Mouse (Mus musculus): Measurements from ENCODE around the gene Sh3pxd2b. TPM values are rescaled to one million over a fixed set of nuclear protein-coding genes. Genes with fewer than 3 reads are reported as not detected.

Sh3pxd2b gene
- polyA plus RNA-seq, 1 experiment from 2014 or later = 17.2 TPM

- no peak overlapping the region for H3K27ac ChIP-seq (replicated peaks; ENCODE audit: low read depth, low read length)
- H3K9ac ChIP-seq (replicated peaks; ENCODE audit: low read length) = no peak overlapping the region
- H3K4me1 ChIP-seq (ENCODE audit: control insufficient read depth, insufficient read depth, low read length) = peaks cover 5% of the 10 kb centered on the region
- no peaks in the 10 kb centered on the region for H3K36me3 ChIP-seq (replicated peaks; ENCODE audit: control insufficient read depth, insufficient read depth, low read depth, low read length)
- no peaks in the 10 kb centered on the region for H3K27me3 ChIP-seq (ENCODE audit: control insufficient read depth, insufficient read depth, low read length)
- ATAC-seq (replicated peaks; ENCODE audit: insufficient number of reproducible peaks, low FRiP score, low TSS enrichment, low read depth) = no peak
- DNase-seq (ENCODE audit: low spot score) = no peak
- no peak overlapping the region for H3K4me2 ChIP-seq (ENCODE audit: low read depth, low read length)
- H3K9me3 ChIP-seq (replicated peaks; ENCODE audit: control insufficient read depth, low read length) = no peaks in the 10 kb centered on the region
- no peak overlapping the region for H3K4me3 ChIP-seq (ENCODE audit: low read depth, low read length)
- 82% methylated on average over 6 of the region's 6 CpGs for WGBS
Observed at GRCm38 (mm10) chr11:32345504-32346297, 1.9 kb upstream of the Sh3pxd2b start.

DNA sequence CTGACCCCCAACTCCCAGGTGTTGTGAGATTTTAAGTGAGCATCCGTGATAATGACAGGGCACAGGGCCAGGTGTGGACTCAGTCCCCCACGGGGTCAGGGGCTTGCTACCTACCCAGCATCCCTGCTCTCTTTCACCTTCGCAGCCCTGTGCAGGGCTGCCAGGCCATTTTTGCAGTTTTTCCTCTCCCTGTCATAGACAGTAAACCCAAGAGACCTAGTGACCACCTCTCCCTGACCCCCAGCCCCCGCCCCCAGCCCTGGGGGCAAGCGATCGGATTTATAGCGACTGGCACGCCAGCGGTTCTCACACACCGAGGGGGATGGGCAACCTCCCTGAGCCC lies 385 bp upstream of the Sh3pxd2b start:
- H3K4me1 ChIP-seq (ENCODE audit: control insufficient read depth, insufficient read depth, low read length) = peaks cover 5% of the 10 kb centered on the region
- H3K27me3 ChIP-seq (ENCODE audit: control insufficient read depth, insufficient read depth, low read length) = no peaks in the 10 kb centered on the region
- no peaks in the 10 kb centered on the region for H3K9me3 ChIP-seq (replicated peaks; ENCODE audit: control insufficient read depth, low read length)
- peak overlapping the region; percentile 98 for H3K9ac ChIP-seq (replicated peaks; ENCODE audit: low read length)
- H3K4me2 ChIP-seq (ENCODE audit: low read depth, low read length) = peak overlapping the region; percentile 86
- DNase-seq (ENCODE audit: low spot score) (no peak), ATAC-seq (replicated peaks; ENCODE audit: insufficient number of reproducible peaks, low FRiP score, low TSS enrichment, low read depth) (peak; percentile 7; the same call in 1 of the 2 replicates)
- peak overlapping the region; percentile 79 for H3K4me3 ChIP-seq (ENCODE audit: low read depth, low read length)
- peaks cover 3% of the 10 kb centered on the region for H3K36me3 ChIP-seq (replicated peaks; ENCODE audit: control insufficient read depth, insufficient read depth, low read depth, low read length)
- peak overlapping the region; percentile 67 for H3K27ac ChIP-seq (replicated peaks; ENCODE audit: low read depth, low read length)
- WGBS = 5% methylated on average over 10 of the region's 10 CpGs

DNA sequence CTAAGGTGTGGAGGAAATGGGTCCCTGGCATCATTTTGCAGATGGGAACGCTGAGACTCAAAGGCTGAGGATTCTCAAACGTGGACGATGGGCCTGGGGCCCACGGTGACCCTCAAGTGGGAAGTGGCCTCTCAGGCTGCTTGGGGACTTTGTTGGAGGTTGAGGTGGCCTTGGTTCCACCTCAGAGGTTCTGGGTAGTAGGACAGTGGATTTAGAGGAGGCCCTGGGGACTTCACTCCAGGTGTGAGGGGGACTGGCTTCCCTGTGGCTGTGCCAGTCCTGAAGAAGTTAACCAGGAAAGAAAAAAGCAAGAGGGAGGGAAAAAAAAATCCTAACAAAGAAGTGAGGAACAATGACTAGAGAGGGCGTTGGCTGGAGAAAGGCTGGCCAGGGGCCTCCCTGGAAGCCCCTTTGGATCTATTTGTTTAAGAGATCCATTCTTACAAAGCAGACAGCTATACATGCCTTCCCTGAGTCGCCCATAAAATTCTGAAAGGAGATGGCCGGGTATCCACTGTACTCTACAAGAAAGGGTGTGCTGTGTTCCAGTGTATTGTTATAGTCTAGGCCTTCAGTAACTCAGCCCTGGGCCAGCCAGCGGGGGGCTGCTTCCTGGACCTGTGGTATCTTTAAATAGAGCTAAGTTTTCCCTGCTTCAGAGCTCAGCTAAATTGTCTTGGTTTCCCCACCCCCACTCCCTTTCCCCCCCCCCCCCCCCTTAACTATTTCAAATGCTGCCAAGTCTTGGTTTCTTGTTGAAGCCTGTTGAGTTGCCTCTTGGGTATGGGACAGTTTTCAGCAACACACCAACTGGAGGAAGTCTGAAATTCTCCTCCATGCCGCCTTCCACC lies 1.0 kb downstream of the Sh3pxd2b start:
- DNase-seq (ENCODE audit: low spot score) (peak; percentile 39), ATAC-seq (replicated peaks; ENCODE audit: insufficient number of reproducible peaks, low FRiP score, low TSS enrichment, low read depth) (no peak)
- Histone ChIP-seq H3K4me2 (ENCODE audit: low read depth, low read length) (peak overlapping the region; percentile 86), H3K9ac (replicated peaks; ENCODE audit: low read length) (peak overlapping the region; percentile 98), H3K4me3 (ENCODE audit: low read depth, low read length) (peak overlapping the region; percentile 79), H3K9me3 (replicated peaks; ENCODE audit: control insufficient read depth, low read length) (no peaks in the 10 kb centered on the region), H3K27me3 (ENCODE audit: control insufficient read depth, insufficient read depth, low read length) (no peaks in the 10 kb centered on the region), H3K36me3 (replicated peaks; ENCODE audit: control insufficient read depth, insufficient read depth, low read depth, low read length) (peaks cover 3% of the 10 kb centered on the region), H3K27ac (replicated peaks; ENCODE audit: low read depth, low read length) (peak overlapping the region; percentile 67), H3K4me1 (ENCODE audit: control insufficient read depth, insufficient read depth, low read length) (peaks cover 5% of the 10 kb centered on the region)
- WGBS = 26% methylated on average over 9 of the region's 9 CpGs

GRCm38 (mm10) chr11:32349284-32349953 lies 1.8 kb downstream of the Sh3pxd2b start:
- Histone ChIP-seq H3K4me3 (ENCODE audit: low read depth, low read length) (no peak overlapping the region), H3K9ac (replicated peaks; ENCODE audit: low read length) (no peak overlapping the region), H3K36me3 (replicated peaks; ENCODE audit: control insufficient read depth, insufficient read depth, low read depth, low read length) (peaks cover 3% of the 10 kb centered on the region), H3K4me2 (ENCODE audit: low read depth, low read length) (no peak overlapping the region), H3K4me1 (ENCODE audit: control insufficient read depth, insufficient read depth, low read length) (peaks cover 5% of the 10 kb centered on the region), H3K9me3 (replicated peaks; ENCODE audit: control insufficient read depth, low read length) (no peaks in the 10 kb centered on the region), H3K27me3 (ENCODE audit: control insufficient read depth, insufficient read depth, low read length) (no peaks in the 10 kb centered on the region), H3K27ac (replicated peaks; ENCODE audit: low read depth, low read length) (no peak overlapping the region)
- DNase-seq (ENCODE audit: low spot score) (no peak), ATAC-seq (replicated peaks; ENCODE audit: insufficient number of reproducible peaks, low FRiP score, low TSS enrichment, low read depth) (no peak)
- 77% methylated on average over 13 of the region's 13 CpGs for WGBS

DNA sequence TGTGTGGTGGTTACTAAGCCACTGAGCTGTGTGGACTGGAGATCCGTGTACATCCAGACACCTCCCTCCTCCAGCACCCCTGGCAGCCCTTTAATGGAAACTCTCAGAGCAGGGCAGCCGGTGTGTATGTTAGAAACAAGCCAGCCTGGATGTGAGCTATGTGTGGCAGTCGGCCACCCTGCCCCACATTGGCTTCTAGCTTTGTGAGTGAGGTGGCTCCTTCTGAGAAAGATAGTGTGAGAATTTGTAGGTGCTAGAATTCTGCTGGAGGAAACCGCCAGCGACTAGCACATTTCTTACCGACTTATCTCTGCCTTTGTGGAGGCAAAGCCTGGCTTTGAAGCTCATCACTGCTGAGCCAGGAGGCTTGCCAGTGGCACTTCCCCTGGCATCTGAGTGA lies 5.3 kb downstream of the Sh3pxd2b start:
- 88% methylated on average over 6 of the region's 6 CpGs for WGBS
- Histone ChIP-seq H3K4me1 (ENCODE audit: control insufficient read depth, insufficient read depth, low read length) (peaks cover 2% of the 10 kb centered on the region; the same call in 1 of the 2 replicates), H3K36me3 (replicated peaks; ENCODE audit: control insufficient read depth, insufficient read depth, low read depth, low read length) (peaks cover 3% of the 10 kb centered on the region), H3K9me3 (replicated peaks; ENCODE audit: control insufficient read depth, low read length) (no peaks in the 10 kb centered on the region), H3K9ac (replicated peaks; ENCODE audit: low read length) (no peak overlapping the region), H3K4me3 (ENCODE audit: low read depth, low read length) (no peak overlapping the region), H3K27ac (replicated peaks; ENCODE audit: low read depth, low read length) (no peak overlapping the region), H3K27me3 (ENCODE audit: control insufficient read depth, insufficient read depth, low read length) (no peaks in the 10 kb centered on the region), H3K4me2 (ENCODE audit: low read depth, low read length) (no peak overlapping the region)
- DNase-seq (ENCODE audit: low spot score) (no peak), ATAC-seq (replicated peaks; ENCODE audit: insufficient number of reproducible peaks, low FRiP score, low TSS enrichment, low read depth) (no peak)

- no peak overlapping the region for H3K9ac ChIP-seq (replicated peaks; ENCODE audit: low read length)
- H3K4me1 ChIP-seq (ENCODE audit: control insufficient read depth, insufficient read depth, low read length) = no peaks in the 10 kb centered on the region
- no peak for ATAC-seq (replicated peaks; ENCODE audit: insufficient number of reproducible peaks, low FRiP score, low TSS enrichment, low read depth)
- WGBS = 68% methylated on average over 1 of the region's 1 CpGs
- DNase-seq (ENCODE audit: low spot score) = no peak
- H3K27ac ChIP-seq (replicated peaks; ENCODE audit: low read depth, low read length) = no peak overlapping the region
- H3K36me3 ChIP-seq (replicated peaks; ENCODE audit: control insufficient read depth, insufficient read depth, low read depth, low read length) = peaks cover 3% of the 10 kb centered on the region
- H3K4me3 ChIP-seq (ENCODE audit: low read depth, low read length) = no peak overlapping the region
- H3K4me2 ChIP-seq (ENCODE audit: low read depth, low read length) = no peak overlapping the region
- no peaks in the 10 kb centered on the region for H3K9me3 ChIP-seq (replicated peaks; ENCODE audit: control insufficient read depth, low read length)
- no peaks in the 10 kb centered on the region for H3K27me3 ChIP-seq (ENCODE audit: control insufficient read depth, insufficient read depth, low read length)
Observed at GRCm38 (mm10) chr11:32355377-32355776, 7.8 kb downstream of the Sh3pxd2b start.

DNA sequence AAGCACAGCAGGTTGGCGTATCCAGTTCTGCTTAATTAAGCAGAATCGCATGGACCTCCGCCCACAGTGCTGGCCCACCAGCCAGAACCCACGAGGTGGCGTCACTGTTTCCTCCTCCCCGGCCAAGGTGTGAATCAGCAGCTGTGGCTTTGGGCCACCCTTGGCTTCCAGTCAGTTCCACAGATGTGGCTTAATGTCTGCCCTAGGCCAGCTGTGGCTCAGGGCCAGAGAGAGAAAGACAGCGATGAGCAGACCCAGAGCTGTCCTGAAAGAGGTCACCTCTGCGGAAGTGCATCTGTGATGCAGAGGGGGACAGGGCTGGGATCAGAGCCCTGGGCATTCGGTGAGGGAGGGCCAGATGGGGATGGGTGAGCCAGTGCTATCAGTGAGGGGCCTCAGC lies 10.1 kb downstream of the Sh3pxd2b start:
- H3K4me2 ChIP-seq (ENCODE audit: low read depth, low read length) = no peak overlapping the region
- no peak overlapping the region for H3K27ac ChIP-seq (replicated peaks; ENCODE audit: low read depth, low read length)
- no peak for DNase-seq (ENCODE audit: low spot score)
- WGBS = 72% methylated on average over 9 of the region's 9 CpGs
- H3K4me3 ChIP-seq (ENCODE audit: low read depth, low read length) = no peak overlapping the region
- no peaks in the 10 kb centered on the region for H3K4me1 ChIP-seq (ENCODE audit: control insufficient read depth, insufficient read depth, low read length)
- 0 out of 2 replicates have a peak, but pooled peaks have one; percentile 39 for ATAC-seq (replicated peaks; ENCODE audit: insufficient number of reproducible peaks, low FRiP score, low TSS enrichment, low read depth)
- no peaks in the 10 kb centered on the region for H3K36me3 ChIP-seq (replicated peaks; ENCODE audit: control insufficient read depth, insufficient read depth, low read depth, low read length)
- no peaks in the 10 kb centered on the region for H3K27me3 ChIP-seq (ENCODE audit: control insufficient read depth, insufficient read depth, low read length)
- H3K9me3 ChIP-seq (replicated peaks; ENCODE audit: control insufficient read depth, low read length) = no peaks in the 10 kb centered on the region
- H3K9ac ChIP-seq (replicated peaks; ENCODE audit: low read length) = no peak overlapping the region
